Mouse (Mus musculus) kidney, adult 2 months (tissue): ENCODE results near the gene Rnase12.

Experiments used
- CTCF ChIP-seq: fragments of 200-500 bp; conservative IDR thresholded peaks from 2 replicates; pipeline ENCODE4 v1.5.1; 2011; ENCODE audit warnings: low read depth, mild to moderate bottlenecking, control low read depth, low read length, moderate library complexity, mixed read lengths; ENCODE audit not compliant: insufficient read depth, insufficient read length
- POLR2A ChIP-seq: fragments of 200-500 bp; IDR thresholded peaks from one replicate; pipeline ENCODE4 v1.6.1; 2011; ENCODE audit warnings: low read depth, low read length, control low read depth

- TF ChIP-seq POLR2A (no peak), CTCF (no peak)
These were observed 40.2 kb downstream of the Rnase12 start for GRCm38 (mm10) chr14:51017256-51017655.
